Mouse (Mus musculus) CH12.LX (cell line): ENCODE results near the gene Phactr1. TPM values are rescaled to one million over a fixed set of nuclear protein-coding genes. Genes with fewer than 3 reads are reported as not detected.

Source experiments
- DNase-seq: peaks from one replicate; pipeline ENCODE4 v3.0.0-alpha.2; 2013; ENCODE audit errors: extremely low read depth
- H3K27ac ChIP-seq: 2 replicates; pipeline ENCODE4 v1.5.1; 2012; ENCODE audit warnings: low read depth, mild to moderate bottlenecking, control low read depth, moderate library complexity; ENCODE audit not compliant: insufficient read depth
- H3K27me3 ChIP-seq: replicated peaks from 2 replicates; pipeline ENCODE3; 2012; ENCODE audit warnings: inconsistent platforms
- H3K36me3 ChIP-seq, 2 experiments: replicated peaks in 1 of 2; 2 replicates each; pipeline versions ENCODE3 to v1.6.1; 2012; ENCODE audit warnings: inconsistent platforms in 1 of 2, low read length in 1 of 2, mild to moderate bottlenecking in 1 of 2, mixed read lengths in 1 of 2, moderate library complexity in 1 of 2; ENCODE audit not compliant: control insufficient read depth in 1 of 2, insufficient read depth in 1 of 2
- H3K4me1 ChIP-seq, 2 experiments: 2 replicates each; pipeline ENCODE4 v1.6.1; 2012; ENCODE audit warnings: inconsistent platforms in 1 of 2, moderate library complexity in 1 of 2; ENCODE audit not compliant: insufficient read depth in 2 of 2, control insufficient read depth in 1 of 2
- H3K4me2 ChIP-seq: 2 replicates; pipeline ENCODE4 v1.6.1; 2012; ENCODE audit warnings: low read depth, mild to moderate bottlenecking, control low read depth; ENCODE audit not compliant: poor library complexity, insufficient read depth, severe bottlenecking
- H3K4me3 ChIP-seq, 3 experiments: fragments of 150-350 bp in 1 of 3; sonication (generic) in 1 of 3; replicated peaks in 1 of 3; 2 replicates each; pipeline versions ENCODE3 to v1.5.1; 2011 to 2012; ENCODE audit warnings: low read depth in 2 of 3, low read length in 2 of 3, mild to moderate bottlenecking in 2 of 3, moderate library complexity in 2 of 3, control low read depth in 1 of 3, improper control_type of control experiment in 1 of 3, inconsistent platforms in 1 of 3, mixed read lengths in 1 of 3; ENCODE audit not compliant: poor library complexity in 1 of 3
- H3K79me2 ChIP-seq: replicated peaks from 2 replicates; pipeline ENCODE4 v1.6.1; 2012; ENCODE audit warnings: mild to moderate bottlenecking, moderate library complexity; ENCODE audit not compliant: control insufficient read depth, poor library complexity, insufficient read depth, severe bottlenecking; ENCODE audit errors: extremely low read depth
- H3K9ac ChIP-seq: 2 replicates; pipeline ENCODE4 v1.6.1; 2012; ENCODE audit warnings: low read depth, mild to moderate bottlenecking, control low read depth, moderate library complexity; ENCODE audit not compliant: insufficient read depth
- H3K9me3 ChIP-seq: replicated peaks from 2 replicates; pipeline ENCODE3; 2012; ENCODE audit warnings: low read length, inconsistent platforms, mixed read lengths
- BHLHE40 ChIP-seq: IDR thresholded peaks from 2 replicates; pipeline ENCODE4 v1.6.1; 2011; ENCODE audit warnings: mild to moderate bottlenecking, low read depth, low read length, improper control_type of control experiment
- CHD1 ChIP-seq: IDR thresholded peaks from 2 replicates; pipeline ENCODE4 v1.6.1; 2012; ENCODE audit warnings: low read depth, low read length, improper control_type of control experiment, inconsistent platforms
- CHD2 ChIP-seq: IDR thresholded peaks from 2 replicates; pipeline ENCODE4 v1.6.1; 2011; ENCODE audit warnings: low read length, improper control_type of control experiment
- CTCF ChIP-seq, 2 experiments: IDR thresholded peaks in 1 of 2; conservative IDR thresholded peaks in 1 of 2; 2 replicates each; pipeline ENCODE4 v1.5.1; 2011 to 2012; ENCODE audit warnings: low read depth in 2 of 2, low read length in 2 of 2, improper control_type of control experiment in 1 of 2, inconsistent platforms in 1 of 2, mild to moderate bottlenecking in 1 of 2, moderate library complexity in 1 of 2
- ELF1 ChIP-seq: IDR thresholded peaks from 2 replicates; pipeline ENCODE4 v1.6.1; 2014; ENCODE audit warnings: low read depth, mild to moderate bottlenecking, inconsistent platforms, low read length, improper control_type of control experiment
- ETS1 ChIP-seq: conservative IDR thresholded peaks from 2 replicates; pipeline ENCODE4 v1.6.1; 2012; ENCODE audit warnings: low read depth, mild to moderate bottlenecking, inconsistent platforms, low read length, improper control_type of control experiment, moderate library complexity
- IRF4 ChIP-seq: IDR thresholded peaks from 2 replicates; pipeline ENCODE4 v1.6.1; 2014; ENCODE audit warnings: low read depth, mild to moderate bottlenecking, inconsistent platforms, low read length, improper control_type of control experiment
- JUN ChIP-seq: IDR thresholded peaks from 2 replicates; pipeline ENCODE4 v1.6.1; 2011; ENCODE audit warnings: low read depth, mild to moderate bottlenecking, low read length, improper control_type of control experiment, moderate library complexity; ENCODE audit not compliant: insufficient read depth
- JUND ChIP-seq: conservative IDR thresholded peaks from 2 replicates; pipeline ENCODE4 v1.6.1; 2011; ENCODE audit warnings: low read depth, low read length, improper control_type of control experiment
- MAZ ChIP-seq: IDR thresholded peaks from 2 replicates; pipeline ENCODE4 v1.6.1; 2012; ENCODE audit warnings: low read depth, mild to moderate bottlenecking, inconsistent platforms, low read length, improper control_type of control experiment, moderate library complexity
- MEF2A ChIP-seq: IDR thresholded peaks from 2 replicates; pipeline ENCODE4 v1.6.1; 2014; ENCODE audit warnings: low read depth, mild to moderate bottlenecking, inconsistent platforms, low read length, improper control_type of control experiment, borderline replicate concordance
- MXI1 ChIP-seq: IDR thresholded peaks from 2 replicates; pipeline ENCODE4 v1.6.1; 2011; ENCODE audit warnings: mild to moderate bottlenecking, low read depth, low read length, improper control_type of control experiment
- MYC ChIP-seq: IDR thresholded peaks from 2 replicates; pipeline ENCODE4 v1.6.1; 2011; ENCODE audit warnings: low read depth, mild to moderate bottlenecking, improper control_type of control experiment, low read length
- NELFE ChIP-seq: IDR thresholded peaks from 2 replicates; pipeline ENCODE4 v1.6.1; 2011; ENCODE audit warnings: low read depth, low read length, improper control_type of control experiment
- NRF1 ChIP-seq: IDR thresholded peaks from 2 replicates; pipeline ENCODE4 v1.6.1; 2014; ENCODE audit warnings: low read depth, mild to moderate bottlenecking, inconsistent platforms, low read length, improper control_type of control experiment, moderate library complexity
- PAX5 ChIP-seq: IDR thresholded peaks from 2 replicates; pipeline ENCODE4 v1.6.1; 2012; ENCODE audit warnings: low read length, inconsistent platforms, mixed read lengths
- POLR2A ChIP-seq: IDR thresholded peaks from 2 replicates; pipeline ENCODE4 v1.6.1; 2011; ENCODE audit warnings: low read depth, mild to moderate bottlenecking, improper control_type of control experiment, low read length
- POLR2AphosphoS2 ChIP-seq: IDR thresholded peaks from 2 replicates; pipeline ENCODE4 v1.6.1; 2011; ENCODE audit warnings: low read depth, low read length, improper control_type of control experiment
- RAD21 ChIP-seq: IDR thresholded peaks from 2 replicates; pipeline ENCODE4 v1.6.1; 2011; ENCODE audit warnings: low read depth, mild to moderate bottlenecking, low read length, improper control_type of control experiment, moderate library complexity
- SMC3 ChIP-seq: IDR thresholded peaks from 2 replicates; pipeline ENCODE4 v1.6.1; 2011; ENCODE audit warnings: low read depth, low read length, improper control_type of control experiment
- TCF12 ChIP-seq: IDR thresholded peaks from 2 replicates; pipeline ENCODE4 v1.6.1; 2014; ENCODE audit warnings: low read depth, mild to moderate bottlenecking, inconsistent platforms, low read length, improper control_type of control experiment
- ZC3H11A ChIP-seq: IDR thresholded peaks from 2 replicates; pipeline ENCODE4 v1.6.1; 2012; ENCODE audit warnings: low read depth, mild to moderate bottlenecking, inconsistent platforms, low read length, improper control_type of control experiment
- ZKSCAN1 ChIP-seq: IDR thresholded peaks from 2 replicates; pipeline ENCODE4 v1.6.1; 2012; ENCODE audit warnings: low read depth, inconsistent platforms, low read length, improper control_type of control experiment, borderline replicate concordance
- ZMIZ1 ChIP-seq: IDR thresholded peaks from 2 replicates; pipeline ENCODE4 v1.6.1; 2012; ENCODE audit warnings: low read depth, mild to moderate bottlenecking, inconsistent platforms, low read length, improper control_type of control experiment
- ZNF384 ChIP-seq: IDR thresholded peaks from 2 replicates; pipeline ENCODE4 v1.6.1; 2012; ENCODE audit warnings: low read depth, low read length, improper control_type of control experiment, inconsistent platforms
- dilution Hi-C: fragments of 300-500 bp; cut with MboI; formaldehyde crosslinking; loops from 2 replicates; pipeline ENCODE4 v1.14.3; 2020; ENCODE audit warnings: low sequenced_read_pairs; ENCODE audit not compliant: extremely low pct_unique_long_range_greater_than_20kb, extremely low pct_ligation_motif_present
- in situ Hi-C: fragments of 300-500 bp; cut with MboI; formaldehyde crosslinking; loops from 3 replicates; pipeline ENCODE4 v1.14.3; 2019; ENCODE audit warnings: low sequenced_read_pairs, low pct_ligation_motif_present, low pct_unique_long_range_greater_than_20kb, mixed read lengths
- polyA plus RNA-seq: library from polyadenylated mRNA; unstranded; fragments of >175 nt; gene quantifications from 2 replicates; pipeline ENCODE4 v1.2.1, GENCODE M21; 2012; ENCODE audit warnings: low read depth; ENCODE audit not compliant: insufficient read length
- total RNA-seq, 2 experiments: library from RNA; depleted of rRNA; stranded (reverse); fragments of 300-350 nt in 1 of 2; fragments of >200 nt in 1 of 2; gene quantifications; 2 replicates each; pipeline ENCODE4 v1.2.3; 2012 to 2014

The Phactr1 gene
- total and polyA plus RNA-seq, 3 experiments: 2.0 to 6.1 (median 3.1) TPM

- no peaks in the 10 kb centered on the region for H3K27me3 ChIP-seq
- TF ChIP-seq CHD2 (no peak), JUND (no peak), MYC (no peak), ZNF384 (no peak), TCF12 (no peak), SMC3 (no peak), ZMIZ1 (no peak), PAX5 (no peak), BHLHE40 (no peak), CTCF (conservative IDR thresholded peaks at IDR 0.05 in 1 of 2, IDR thresholded peaks at IDR 0.05 in 1 of 2; ENCODE audit: low read depth in 2 of 2, low read length in 2 of 2) (no peak), POLR2A (no peak), RAD21 (no peak), NRF1 (no peak), CHD1 (no peak), MEF2A (no peak), ZKSCAN1 (no peak), ETS1 (no peak)
- TF ChIP-seq, all 38 proteins: peak for 0
- Histone ChIP-seq H3K27ac (no peak overlapping the region), H3K4me1 (no peaks in the 10 kb centered on the region), H3K36me3 (no peaks in the 10 kb centered on the region), H3K4me2 (no peak overlapping the region), H3K9me3 (no peaks in the 10 kb centered on the region), H3K4me3 (no peak overlapping the region), H3K9ac (no peak overlapping the region), H3K79me2 (no peaks in the 10 kb centered on the region)
- DNase-seq: no peak
- dilution Hi-C loops: no loop called here
- in situ Hi-C loops: no loop called here
Observed at GRCm38 (mm10) chr13:42760907-42761544, 80.6 kb downstream of the Phactr1 start.

- Histone ChIP-seq H3K4me3 (no peak overlapping the region), H3K4me2 (no peak overlapping the region), H3K4me1 (peaks cover 0 to 16% of the 10 kb centered on the region in 2 experiments; a peak in 2 of 4 replicates), H3K9me3 (no peaks in the 10 kb centered on the region), H3K9ac (no peak overlapping the region), H3K79me2 (no peaks in the 10 kb centered on the region), H3K27ac (no peak overlapping the region), H3K36me3 (no peaks in the 10 kb centered on the region), H3K27me3 (no peaks in the 10 kb centered on the region)
- in situ Hi-C loops: no loop called here
- no peak for TF ChIP-seq ZMIZ1
- TF ChIP-seq ELF1: no peak
- TF ChIP-seq MXI1: no peak
- no peak for TF ChIP-seq MAZ
- TF ChIP-seq CHD1: no peak
- no peak for TF ChIP-seq NELFE
- no peak for TF ChIP-seq ZC3H11A
- TF ChIP-seq SMC3: no peak
- no peak for TF ChIP-seq JUN
- TF ChIP-seq BHLHE40: no peak
- no peak for TF ChIP-seq PAX5
- no peak for TF ChIP-seq ETS1
- no peak for TF ChIP-seq NRF1
- no peak for TF ChIP-seq IRF4
- TF ChIP-seq POLR2AphosphoS2: no peak
- no peak for DNase-seq
- dilution Hi-C loops: no loop called here
Observed at GRCm38 (mm10) chr13:42772314-42772713, 91.9 kb downstream of the Phactr1 start.
